Mouse (Mus musculus) lung, postnatal 14 days (tissue): ENCODE data around the gene Ackr2.

Experiments used
- DNase-seq: peaks from one replicate; pipeline ENCODE4 v3.0.0; 2021

The Ackr2 gene

GRCm38 (mm10) chr9:121892057-121892687, 6.0 kb upstream of the Ackr2 start:
- no peak for DNase-seq

- peak; percentile 55 for DNase-seq
Measured at GRCm38 (mm10) chr9:121894447-121894846, 3.7 kb upstream of the Ackr2 start.

- peak; percentile 61 for DNase-seq
Measured at GRCm38 (mm10) chr9:121895392-121895993, 2.7 kb upstream of the Ackr2 start.

- no peak for DNase-seq
Measured at GRCm38 (mm10) chr9:121896820-121897219, 1.3 kb upstream of the Ackr2 start.

- DNase-seq: no peak
Measured at GRCm38 (mm10) chr9:121899306-121899705, 1.2 kb downstream of the Ackr2 start.

GRCm38 (mm10) chr9:121900282-121900855, 2.2 kb downstream of the Ackr2 start:
- DNase-seq: no peak

GRCm38 (mm10) chr9:121901710-121902700, 3.9 kb downstream of the Ackr2 start:
- DNase-seq: no peak

GRCm38 (mm10) chr9:121903476-121904305, 5.5 kb downstream of the Ackr2 start:
- DNase-seq: no peak

GRCm38 (mm10) chr9:121904319-121904718, 6.2 kb downstream of the Ackr2 start:
- no peak for DNase-seq

GRCm38 (mm10) chr9:121904946-121905345, 6.8 kb downstream of the Ackr2 start:
- DNase-seq: no peak

- no peak for DNase-seq
Measured at GRCm38 (mm10) chr9:121905556-121906185, 7.5 kb downstream of the Ackr2 start.

- no peak for DNase-seq
Measured at GRCm38 (mm10) chr9:121906456-121906855, 8.3 kb downstream of the Ackr2 start.

- DNase-seq: no peak
Measured at GRCm38 (mm10) chr9:121907356-121908070, 9.4 kb downstream of the Ackr2 start.

GRCm38 (mm10) chr9:121908321-121908720, 10.2 kb downstream of the Ackr2 start:
- DNase-seq: no peak

- no peak for DNase-seq
Measured at GRCm38 (mm10) chr9:121909635-121910034, 11.5 kb downstream of the Ackr2 start.

GRCm38 (mm10) chr9:121911196-121911595, 13.0 kb downstream of the Ackr2 start:
- DNase-seq: no peak

- no peak for DNase-seq
Measured at GRCm38 (mm10) chr9:121912786-121913185, 14.6 kb downstream of the Ackr2 start.

GRCm38 (mm10) chr9:121914226-121914757, 16.1 kb downstream of the Ackr2 start:
- DNase-seq: no peak

- DNase-seq: no peak
Measured at GRCm38 (mm10) chr9:121915056-121915455, 16.9 kb downstream of the Ackr2 start.

- no peak for DNase-seq
Measured at GRCm38 (mm10) chr9:121916102-121916501, 17.9 kb downstream of the Ackr2 start, which contains the start of gene Cyp8b1. Gene Cyp8b1 (minus strand): TSS chr9:121916305.

GRCm38 (mm10) chr9:121919027-121919501, 20.9 kb downstream of the Ackr2 start:
- no peak for DNase-seq
